Mouse (Mus musculus): ENCODE measurements at regions not wholly inside any gene's neighbourhood (a gene's known extent, or its start where the extent isn't known, plus 50 kb on each side); places are given as distances from the start of the nearest gene placed in this dataset.

DNA sequence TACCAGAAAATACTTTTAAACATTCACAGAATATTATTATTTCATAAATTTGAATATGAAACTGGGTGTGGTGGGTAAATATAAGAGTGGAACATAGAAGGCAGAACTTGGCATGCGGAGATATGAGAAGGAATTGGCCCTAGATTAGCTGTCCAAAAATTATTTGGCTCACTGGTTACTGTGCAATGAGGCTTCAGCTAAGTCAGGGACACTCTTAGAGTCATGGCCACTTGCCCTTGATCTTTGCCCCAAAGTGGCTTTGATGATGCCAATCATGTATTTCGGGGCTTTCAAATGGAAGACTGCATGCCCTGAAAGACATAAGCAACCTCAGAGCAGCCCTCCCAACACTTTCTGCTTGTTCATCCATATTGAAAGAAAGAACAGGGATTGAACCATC, 76.9 kb downstream of the Pxdc1 start:
- no peak for DNase-seq (ENCODE audit: low spot score in 2 of 2)

DNA sequence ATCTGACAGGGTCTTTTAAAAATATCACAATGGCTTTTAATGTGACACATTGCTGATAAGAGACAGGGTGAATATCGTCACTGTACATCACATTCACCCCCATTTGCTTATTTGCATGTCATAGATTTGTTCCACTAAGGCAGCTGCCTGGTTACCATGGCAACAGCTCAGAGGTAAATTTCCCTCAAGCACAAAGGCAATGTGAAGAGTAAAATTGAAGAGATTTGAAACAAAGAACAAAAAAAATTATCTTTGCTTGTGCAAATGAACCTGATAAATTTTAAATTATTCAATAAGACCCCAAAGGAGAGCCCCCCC, 77.3 kb downstream of the Pxdc1 start:
- DNase-seq (ENCODE audit: low spot score in 2 of 2): no peak

DNA sequence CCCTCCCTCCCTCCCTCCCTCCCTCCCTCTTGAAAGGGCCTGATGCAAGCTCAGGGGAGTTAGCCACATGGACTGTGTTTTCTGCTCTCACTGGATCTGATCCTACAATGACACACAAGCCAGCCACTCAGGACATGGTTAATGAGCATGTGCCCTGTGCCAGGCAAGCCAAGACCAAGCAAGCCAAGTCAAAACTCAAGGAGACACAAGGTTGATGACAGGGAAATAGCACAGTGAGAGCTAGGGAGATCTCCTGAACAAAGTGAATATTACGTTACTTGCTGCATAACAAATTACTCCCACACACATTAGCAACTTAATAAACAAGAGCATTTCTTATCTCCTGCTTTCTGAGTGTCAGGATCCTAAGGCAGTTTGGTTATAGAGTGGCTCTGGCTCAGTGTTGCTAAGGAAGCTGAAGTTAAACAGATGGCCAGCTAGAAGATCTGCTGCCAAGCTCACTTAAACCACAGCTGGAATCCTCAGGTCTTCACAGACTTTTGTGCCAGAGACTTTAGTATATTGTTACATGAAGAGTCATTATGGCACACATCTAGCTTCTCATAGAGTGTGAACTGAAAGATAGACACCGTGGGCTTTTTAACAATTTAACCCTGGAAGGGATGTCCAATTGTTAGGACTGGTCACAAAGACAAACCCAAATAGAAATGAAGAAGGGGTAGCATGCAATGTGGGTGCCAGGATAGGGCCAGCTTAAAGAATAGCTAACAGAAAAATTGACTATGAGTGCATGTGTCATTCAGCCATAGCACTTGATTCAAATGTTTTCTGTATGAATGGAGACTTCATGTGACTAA, 77.9 kb downstream of the Pxdc1 start:
- peak; percentile 29 to 45 for DNase-seq (ENCODE audit: low spot score in 2 of 2)

DNA sequence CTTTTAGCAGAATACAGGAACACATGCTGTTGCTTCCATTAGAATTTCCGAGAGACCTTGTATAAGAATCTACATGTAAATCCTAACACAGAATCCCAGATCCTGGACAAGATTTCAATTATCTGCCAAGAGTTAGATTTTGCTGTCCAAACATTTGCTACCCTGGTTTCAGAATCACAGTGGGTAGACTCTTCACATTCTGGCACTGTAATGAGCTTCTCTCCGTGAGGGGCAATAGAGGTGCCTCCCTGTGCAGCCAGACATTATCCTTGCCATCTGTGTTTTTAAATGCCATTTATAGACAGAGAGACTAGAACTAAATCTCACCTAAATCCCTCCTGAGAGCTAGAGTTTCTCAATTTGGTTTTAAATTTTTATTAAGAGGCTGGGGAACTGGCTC, 84.0 kb downstream of the Pxdc1 start:
- no peak for DNase-seq (ENCODE audit: low spot score in 2 of 2)

DNA sequence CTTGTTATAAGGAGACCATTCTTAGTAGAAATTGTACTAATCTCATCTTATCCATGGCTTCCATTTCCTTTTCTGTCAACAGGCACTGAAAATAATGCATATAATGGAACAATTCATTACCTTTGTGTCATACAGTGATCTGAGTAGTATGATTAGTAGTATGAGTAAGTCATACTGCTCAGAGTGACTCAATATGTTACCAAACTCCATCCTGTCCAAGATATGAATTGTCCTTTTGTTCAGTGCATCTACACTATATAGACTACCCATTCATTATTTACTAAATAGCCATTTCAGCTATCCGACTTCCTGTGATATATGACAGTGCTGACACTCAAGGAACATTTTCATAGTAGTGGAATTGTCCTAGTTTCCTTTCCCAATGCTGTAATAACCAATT, 86.6 kb downstream of the Pxdc1 start:
- DNase-seq (ENCODE audit: low spot score in 2 of 2): no peak

DNA sequence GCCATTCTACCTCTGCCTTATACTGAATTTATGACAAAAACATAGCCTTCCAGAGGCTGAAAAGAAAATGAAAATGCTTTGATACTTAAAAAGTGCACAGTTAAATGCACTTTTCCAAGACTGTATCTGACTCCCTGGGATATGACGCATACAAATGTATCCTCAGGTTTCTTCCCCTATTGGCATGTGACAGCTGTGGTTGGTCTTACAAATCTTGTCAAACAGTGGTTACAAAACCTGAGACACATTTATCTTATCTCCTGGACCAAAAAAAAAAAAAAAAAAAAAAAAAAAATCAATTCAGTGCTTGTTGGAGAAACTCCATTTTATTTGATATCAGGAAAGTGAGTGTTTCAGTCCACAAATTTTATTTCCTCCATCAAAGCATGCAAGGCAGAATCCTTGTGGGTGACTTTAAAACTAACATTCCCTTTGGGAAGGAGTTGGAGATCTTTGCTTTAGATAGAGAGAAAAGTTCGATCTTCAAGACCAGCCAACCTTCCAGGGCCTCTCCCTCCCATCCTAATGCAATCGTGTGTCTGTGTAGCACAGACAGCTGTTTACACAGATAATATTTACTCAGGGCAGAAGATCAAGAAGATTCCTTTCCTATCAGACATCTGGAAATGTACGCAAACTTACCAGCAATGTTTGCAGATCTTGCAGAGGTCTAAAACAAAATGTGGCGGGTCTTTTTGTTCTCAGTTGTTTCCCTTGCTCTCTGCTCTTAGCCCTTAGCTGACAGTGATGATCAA, 103.0 kb downstream of the Pxdc1 start:
- DNase-seq (ENCODE audit: low spot score in 2 of 2): no peak

DNA sequence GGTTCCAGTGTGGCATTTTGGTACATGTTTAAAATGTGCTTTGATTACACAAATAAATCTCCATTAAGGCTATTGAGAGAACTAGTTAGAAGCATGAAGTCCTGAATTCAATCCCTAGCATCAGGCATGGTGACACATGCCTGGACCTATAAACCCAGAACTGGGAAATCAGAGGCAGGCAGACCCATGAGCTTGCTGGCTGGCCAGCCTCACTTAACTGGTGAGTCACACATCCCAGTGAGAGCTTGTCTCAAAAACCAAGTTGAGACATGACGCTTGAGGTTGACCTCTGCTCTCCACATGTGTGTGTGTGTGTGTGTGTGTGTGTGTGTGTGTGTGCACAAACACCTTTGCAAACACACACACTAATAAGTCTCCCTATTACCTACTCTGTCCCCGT, 112.6 kb downstream of the Pxdc1 start:
- no peak for DNase-seq (ENCODE audit: low spot score in 2 of 2)

DNA sequence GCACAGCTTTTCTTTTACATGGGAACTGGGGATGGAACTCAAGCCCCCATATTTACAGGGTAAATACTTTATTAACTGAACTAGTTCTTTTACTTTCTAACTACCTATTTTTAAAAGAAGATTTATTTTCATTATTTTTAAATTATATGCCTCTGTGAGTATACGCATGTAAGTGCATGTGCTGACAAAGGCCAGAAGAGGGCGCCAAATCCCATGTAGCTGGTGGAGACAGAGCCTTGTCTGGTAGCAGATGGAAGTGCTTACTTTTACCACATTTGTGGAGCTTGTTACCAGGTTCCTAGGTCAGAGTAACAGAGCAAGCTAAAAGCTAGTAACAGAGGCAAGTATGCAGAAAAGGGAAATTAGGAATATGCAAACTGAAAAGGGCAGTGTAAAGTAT, 119.4 kb downstream of the Pxdc1 start:
- DNase-seq (ENCODE audit: low spot score in 2 of 2): no peak

DNA sequence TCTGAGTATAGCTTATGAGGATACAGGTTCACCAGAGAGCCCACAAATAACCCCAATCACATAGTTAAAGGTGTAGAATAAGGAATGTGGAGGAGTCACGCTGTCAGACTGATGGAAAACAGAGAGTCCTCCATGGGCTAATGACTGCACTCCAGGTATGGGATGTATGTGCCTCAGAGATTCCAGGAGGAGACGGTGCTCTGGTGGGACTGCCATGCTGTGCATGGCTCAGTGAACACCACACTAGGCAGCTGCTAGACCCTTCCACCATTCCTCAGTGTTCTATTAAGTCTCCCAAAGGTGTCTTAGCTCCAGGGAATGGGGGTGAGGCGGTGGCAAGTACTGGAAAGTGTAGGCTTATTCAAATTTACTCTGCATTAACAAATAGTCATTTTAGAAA, 142.0 kb downstream of the Pxdc1 start:
- DNase-seq (ENCODE audit: low spot score in 2 of 2): no peak

DNA sequence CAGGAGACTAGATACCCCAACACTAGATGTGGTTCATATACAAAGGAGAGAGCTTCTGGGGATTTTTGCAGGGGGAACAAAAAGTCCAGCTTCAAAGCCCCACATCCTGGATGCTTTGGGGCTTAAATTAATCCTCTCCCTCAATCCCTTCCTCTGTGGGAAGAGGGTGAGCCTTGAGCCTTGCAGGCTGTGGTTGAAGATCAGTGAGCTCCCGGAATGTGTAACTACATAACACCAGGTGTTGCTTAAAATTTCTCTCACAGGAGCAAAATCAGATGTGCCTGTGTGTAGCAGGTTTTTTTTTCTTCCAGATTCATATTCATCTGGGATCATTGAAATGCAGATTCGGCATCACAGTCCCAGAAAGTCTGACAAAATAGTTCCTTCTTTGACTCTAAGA, 146.1 kb downstream of the Pxdc1 start:
- no peak for DNase-seq (ENCODE audit: low spot score in 2 of 2)

DNA sequence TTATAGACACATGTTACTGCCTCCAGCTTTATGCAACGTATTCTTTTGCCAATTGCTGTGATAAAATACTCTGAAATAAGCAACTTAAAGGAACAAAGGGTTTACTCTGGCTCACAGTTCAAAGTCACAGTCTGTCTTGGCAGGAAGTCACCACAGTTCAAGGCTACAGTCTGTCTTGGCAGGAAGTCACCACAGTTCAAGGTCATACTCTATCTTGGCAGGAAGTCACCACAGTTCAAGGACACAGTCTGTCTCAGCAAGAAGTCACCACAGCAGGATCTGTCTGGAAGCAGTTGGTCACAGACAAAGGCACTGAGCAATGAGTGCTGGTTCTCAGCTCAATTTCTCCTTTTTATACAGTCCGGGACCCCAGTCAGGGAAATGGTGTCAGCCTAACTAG, 147.4 kb downstream of the Pxdc1 start:
- no peak for DNase-seq (ENCODE audit: low spot score in 2 of 2)

DNA sequence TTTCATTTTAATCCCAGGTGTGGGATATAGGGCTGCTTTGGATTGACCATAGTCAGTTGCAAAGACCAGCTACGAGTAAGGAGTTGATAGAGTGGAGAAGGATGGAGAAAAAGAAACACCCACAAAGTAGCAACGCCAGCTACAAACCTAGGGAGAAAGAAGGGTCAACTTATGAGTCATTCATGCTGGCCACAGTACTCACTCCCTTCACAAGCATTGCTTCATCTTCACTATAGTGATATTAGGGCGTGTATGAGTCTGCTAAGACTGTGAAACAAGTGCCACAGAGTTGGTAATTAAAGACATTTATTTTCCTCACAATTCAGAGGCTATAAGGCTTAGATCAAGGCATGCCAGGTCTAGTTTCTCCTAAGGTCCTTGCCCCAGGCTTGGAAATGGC, 148.4 kb downstream of the Pxdc1 start:
- no peak for DNase-seq (ENCODE audit: low spot score in 2 of 2)

DNA sequence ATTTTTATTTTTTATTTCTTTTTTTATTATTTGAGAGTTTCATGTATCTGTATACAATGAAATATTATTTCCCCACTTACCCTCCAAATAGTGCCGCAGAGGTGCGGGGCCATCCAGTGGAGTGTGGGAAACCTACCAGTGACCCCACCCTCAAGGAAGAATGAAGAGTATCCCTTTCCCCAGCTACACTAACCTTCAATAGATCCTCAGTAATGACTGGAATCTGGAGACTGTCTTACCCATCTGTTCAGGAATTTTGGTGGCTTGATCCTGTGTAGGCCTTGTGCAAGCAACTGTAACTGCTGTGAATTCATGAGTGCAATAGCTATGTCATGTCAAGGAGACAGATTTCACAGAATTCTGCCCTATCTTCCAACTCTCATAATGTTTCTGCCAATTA, 153.9 kb upstream of the Slc22a23 start:
- DNase-seq (ENCODE audit: low spot score in 2 of 2): no peak

DNA sequence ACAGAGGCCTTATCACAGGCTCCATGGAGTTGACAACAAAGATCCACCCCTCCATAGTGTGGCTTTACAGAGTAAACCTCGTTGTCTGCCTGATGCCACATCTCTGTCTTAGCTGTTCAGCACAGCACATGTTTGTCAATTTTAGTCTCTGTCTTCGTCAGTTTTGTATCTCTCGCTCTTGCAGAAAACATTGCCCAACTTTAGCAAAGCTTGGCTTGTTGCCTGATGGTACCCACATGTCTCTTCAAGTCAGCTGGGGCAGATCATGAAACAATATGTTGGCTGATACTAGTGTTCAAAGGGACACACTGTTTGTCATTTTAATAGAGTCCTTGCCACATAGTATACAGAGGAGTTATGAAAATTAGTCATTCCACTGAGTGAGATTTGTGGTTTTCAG, 152.7 kb upstream of the Slc22a23 start:
- no peak for DNase-seq (ENCODE audit: low spot score in 2 of 2)

DNA sequence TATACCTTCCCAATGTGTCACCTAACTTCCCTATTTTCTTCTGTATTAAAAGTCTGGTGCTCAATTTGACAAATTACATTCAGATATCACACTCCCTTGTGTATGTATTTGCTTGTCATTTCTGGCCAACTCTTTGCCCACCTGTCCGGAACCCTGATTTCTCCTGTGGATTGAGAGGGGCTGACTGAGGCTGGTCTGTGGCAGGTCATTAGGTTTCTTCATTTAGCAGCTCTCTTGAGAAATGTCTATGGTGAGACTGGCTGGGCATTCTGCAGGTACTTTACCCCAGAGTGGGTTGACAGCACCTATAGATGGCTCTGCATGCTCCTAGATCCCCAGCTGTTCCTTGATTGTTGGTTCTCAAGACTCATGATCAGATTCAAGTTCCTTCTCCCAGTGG, 139.8 kb upstream of the Slc22a23 start:
- DNase-seq (ENCODE audit: low spot score in 2 of 2): no peak

DNA sequence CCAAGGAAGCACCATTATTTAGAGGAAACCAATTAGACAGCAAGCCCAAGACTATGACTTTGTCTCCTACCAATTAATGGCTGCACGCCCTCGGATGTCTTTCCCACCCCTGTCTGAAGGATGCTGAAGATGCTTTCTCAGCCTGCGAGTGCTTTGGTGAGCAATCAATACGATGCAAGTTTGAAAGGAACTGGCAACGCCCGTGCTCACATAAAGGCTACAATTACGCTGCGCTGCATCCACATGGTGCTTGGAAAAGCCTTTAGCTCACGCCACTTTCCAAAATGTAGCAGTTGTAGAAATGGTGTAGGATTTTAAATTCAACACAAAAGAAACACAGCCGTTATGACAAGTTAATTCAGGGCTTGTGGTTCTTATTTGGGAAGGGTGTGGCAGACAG, 136.5 kb upstream of the Slc22a23 start:
- DNase-seq (ENCODE audit: low spot score in 2 of 2): no peak

DNA sequence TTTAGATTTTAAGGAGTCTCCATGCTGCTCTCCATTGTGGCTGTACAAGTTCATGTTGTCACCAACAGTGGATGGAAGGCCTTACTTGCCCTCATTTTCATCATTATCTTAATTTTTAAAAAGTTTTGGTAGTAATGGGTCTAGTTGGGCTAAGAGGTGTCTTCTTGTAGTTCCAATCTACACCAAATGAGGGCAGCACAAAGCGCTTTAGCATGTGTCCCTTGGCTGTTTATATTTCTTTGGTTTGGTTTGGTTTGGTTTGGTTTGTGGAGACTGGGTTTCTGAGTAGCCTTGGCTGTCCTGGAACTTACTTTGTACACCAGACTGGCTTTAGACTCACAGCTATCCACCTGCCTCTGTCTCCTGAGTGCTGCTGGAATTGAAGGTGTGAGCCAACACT, 125.4 kb upstream of the Slc22a23 start:
- no peak for DNase-seq (ENCODE audit: low spot score in 2 of 2)

DNA sequence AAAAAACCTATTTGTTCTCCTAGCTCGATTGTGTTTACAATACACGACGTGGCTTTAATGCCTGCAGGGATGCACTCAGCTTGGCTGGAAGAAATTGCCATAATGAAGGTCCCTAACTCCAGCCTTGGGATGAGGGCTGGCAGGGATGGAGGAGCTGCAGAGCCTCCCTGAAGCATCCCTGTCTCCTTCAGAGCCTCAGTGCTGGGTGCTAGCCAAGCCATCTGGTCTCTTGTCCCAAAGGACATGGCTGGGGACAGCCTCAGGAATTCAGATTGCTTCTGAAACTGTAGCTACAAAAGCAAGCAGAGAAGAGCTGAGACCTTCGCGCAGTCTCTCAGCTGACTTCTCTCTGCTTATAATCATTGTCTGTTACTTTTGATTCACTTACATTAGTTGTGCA, 124.6 kb upstream of the Slc22a23 start:
- peak in 1 of 2 experiments; percentile 13 for DNase-seq (ENCODE audit: low spot score in 2 of 2)

DNA sequence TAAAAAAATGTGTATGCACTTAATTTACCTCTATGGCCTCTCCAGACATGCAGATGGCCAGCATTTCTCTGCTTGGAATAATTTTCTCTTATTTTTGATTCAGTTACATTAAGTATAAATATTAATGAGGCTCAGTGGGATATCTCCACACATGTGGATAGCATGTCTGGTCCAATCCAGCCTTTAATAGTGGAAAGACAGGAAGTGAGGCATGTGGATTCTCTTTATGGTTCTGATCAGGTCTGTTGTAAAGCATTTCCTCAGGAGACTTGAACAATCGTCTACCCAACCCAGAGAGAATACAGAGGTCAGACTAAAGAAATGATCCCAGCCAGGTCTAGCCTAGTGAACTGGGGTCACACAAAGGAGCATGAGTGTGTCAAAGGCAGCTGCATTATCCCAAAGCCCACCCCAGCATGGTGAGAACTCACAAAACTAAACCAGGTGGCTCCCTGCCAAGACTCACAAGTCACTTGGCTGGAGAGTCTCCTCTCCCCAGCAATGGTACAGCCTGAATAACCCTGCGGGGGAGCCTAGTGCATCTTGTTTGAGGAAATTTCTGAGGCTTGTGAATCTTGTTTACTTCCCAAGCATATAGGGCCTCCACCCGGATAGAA, 123.3 kb upstream of the Slc22a23 start:
- no peak for DNase-seq (ENCODE audit: low spot score in 2 of 2)

DNA sequence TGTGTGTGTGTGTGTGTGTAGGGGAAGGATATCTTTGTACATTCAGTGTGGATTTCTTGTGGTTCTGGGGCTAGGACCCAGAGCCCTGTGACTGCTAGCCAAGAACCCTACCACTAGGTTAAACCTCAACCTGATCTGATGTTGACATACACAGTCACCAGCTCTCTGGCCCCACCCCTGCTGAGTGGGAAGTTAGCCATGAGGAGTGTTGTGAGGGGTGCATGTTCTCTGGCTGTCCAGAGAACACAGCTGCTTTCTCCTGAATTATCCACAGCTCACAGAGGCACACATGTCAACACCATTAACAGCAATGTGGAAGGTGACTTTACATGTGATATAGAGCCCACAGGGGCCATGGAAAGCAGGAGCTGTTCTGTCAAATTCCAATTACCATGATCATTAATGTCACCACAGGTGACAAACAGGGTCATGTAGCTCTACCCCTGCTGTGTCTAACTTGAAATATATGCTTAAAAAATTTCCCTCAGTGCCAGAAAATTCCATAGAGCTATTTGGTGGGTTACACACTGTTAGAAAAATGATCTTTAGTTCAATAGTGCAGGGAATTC, 121.0 kb upstream of the Slc22a23 start:
- DNase-seq (ENCODE audit: low spot score in 2 of 2): no peak

DNA sequence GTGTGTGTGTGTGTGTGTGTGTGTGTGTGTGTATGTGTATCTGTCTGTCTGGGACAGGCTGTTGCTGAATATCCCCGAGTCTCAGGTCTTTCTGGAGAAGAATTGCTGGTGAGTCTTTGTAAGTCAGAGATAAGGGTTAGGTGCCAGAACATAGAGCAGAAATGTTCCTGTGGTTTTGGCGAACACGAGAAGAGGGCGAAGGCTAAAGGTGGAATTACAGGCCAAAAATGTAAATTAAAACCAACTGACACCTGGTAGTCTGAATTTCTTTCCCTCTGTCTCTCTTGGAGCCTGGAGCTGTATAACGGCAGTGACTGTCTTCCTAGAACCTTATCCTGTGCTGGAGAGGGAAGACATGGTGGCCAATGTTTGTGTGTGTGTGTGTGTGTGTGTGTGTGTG, 120.5 kb upstream of the Slc22a23 start:
- DNase-seq (ENCODE audit: low spot score in 2 of 2): no peak

DNA sequence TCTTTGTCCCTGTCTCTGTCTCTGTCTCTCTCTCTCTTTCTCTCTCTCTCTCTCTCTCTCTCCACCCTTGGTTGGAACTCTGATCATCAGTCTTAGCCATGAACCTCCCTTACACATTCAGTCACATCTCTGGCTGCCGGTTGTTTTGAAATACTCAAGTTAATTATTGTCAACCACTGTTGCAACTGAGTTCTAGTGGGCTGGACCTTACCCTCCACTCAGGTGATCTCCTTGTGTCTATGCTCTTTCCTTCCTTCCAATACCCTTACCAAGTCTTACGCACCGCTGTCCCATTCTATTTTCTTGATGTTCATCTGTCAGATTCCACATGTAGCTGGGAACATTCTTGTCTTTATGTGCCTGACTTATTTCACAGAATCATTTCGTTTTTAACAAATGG, 119.2 kb upstream of the Slc22a23 start:
- DNase-seq (ENCODE audit: low spot score in 2 of 2): no peak
